Mouse (Mus musculus) brain, embryonic 18.5 days (tissue): ENCODE results near the gene Hspe1.

Experiments used
- DNase-seq: peaks from one replicate; pipeline ENCODE4 v3.0.0-alpha.2; 2012; ENCODE audit warnings: low read depth, low spot score

The Hspe1 gene

DNA sequence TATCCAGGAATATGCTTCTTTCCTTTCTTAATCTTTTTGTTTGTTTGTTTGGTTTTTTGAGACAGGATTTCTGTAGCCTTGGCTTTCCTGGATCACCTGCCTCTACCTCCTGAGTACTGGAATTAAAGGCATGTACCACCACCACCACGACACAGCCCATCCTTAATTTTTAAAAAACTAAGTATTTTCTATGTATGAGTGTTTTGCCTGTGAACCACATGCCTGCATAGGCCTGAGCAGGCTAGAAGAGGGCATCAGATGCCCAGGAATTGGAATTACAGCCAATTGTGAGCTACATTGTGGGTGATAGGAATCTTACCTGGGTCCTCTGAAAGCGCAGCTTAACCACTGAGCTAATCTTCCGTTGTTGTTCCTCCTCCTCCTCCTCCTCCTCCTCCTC, 46.4 kb downstream of the Hspe1 start:
- no peak for DNase-seq

GRCm38 (mm10) chr1:55135846-55136245, 47.9 kb downstream of the Hspe1 start:
- no peak for DNase-seq
